Mouse (Mus musculus): ENCODE results near the gene Mylk2.

GRCm38 (mm10) chr2:152911031-152911430, at the start of gene Mylk2:
- TF ChIP-seq CTCF (IDR thresholded peaks at IDR 0.05; ENCODE audit: borderline replicate concordance, insufficient read depth, low read depth, low read length) (no peak), POLR2A (IDR thresholded peaks at IDR 0.05; ENCODE audit: borderline replicate concordance, insufficient read depth, low read length) (no peak)

All from cerebellum, adult 2 months (tissue).